Mouse (Mus musculus) midbrain, embryonic 15.5 days (tissue): Measurements from ENCODE around the gene Qtrt2. TPM values are rescaled to one million over a fixed set of nuclear protein-coding genes. Genes with fewer than 3 reads are reported as not detected.

Experiments
- ATAC-seq: fragments of 200-750 bp; cut with Nextera tagmentation; replicated peaks from 2 replicates; pipeline ENCODE4 v1.8.0; 2017; ENCODE audit warnings: moderate TSS enrichment
- H3K27ac ChIP-seq: fragments of 300-500 bp; sonication (generic); 2 replicates; pipeline ENCODE4 v1.5.1; 2015; ENCODE audit warnings: mild to moderate bottlenecking, inconsistent platforms
- H3K27me3 ChIP-seq: fragments of 300-500 bp; sonication (generic); replicated peaks from 2 replicates; pipeline ENCODE4 v1.6.1; 2015; ENCODE audit warnings: inconsistent platforms
- H3K36me3 ChIP-seq: fragments of 300-500 bp; sonication (generic); replicated peaks from 2 replicates; pipeline ENCODE4 v1.6.1; 2015; ENCODE audit warnings: inconsistent platforms
- H3K4me1 ChIP-seq: fragments of 300-500 bp; sonication (generic); 2 replicates; pipeline ENCODE4 v1.6.1; 2015; ENCODE audit warnings: inconsistent platforms
- H3K4me2 ChIP-seq: fragments of 300-500 bp; sonication (generic); 2 replicates; pipeline ENCODE4 v1.6.1; 2015; ENCODE audit warnings: inconsistent platforms, mild to moderate bottlenecking, moderate library complexity
- H3K4me3 ChIP-seq: fragments of 300-500 bp; sonication (generic); 2 replicates; pipeline ENCODE4 v1.5.1; 2015; ENCODE audit warnings: mild to moderate bottlenecking, inconsistent platforms
- H3K9ac ChIP-seq: fragments of 300-500 bp; sonication (generic); 2 replicates; pipeline ENCODE4 v1.6.1; 2015; ENCODE audit warnings: mild to moderate bottlenecking, inconsistent platforms
- H3K9me3 ChIP-seq: fragments of 300-500 bp; sonication (generic); 2 replicates; pipeline ENCODE4 v1.6.1; 2016; ENCODE audit warnings: inconsistent platforms
- WGBS: fragments of 180-500 bp; shearing (Covaris S2); methylation state at CpG from one replicate; pipeline ENCODE4 v1.1.7; 2015; ENCODE audit warnings: mixed read lengths; 5-methylcytosine and 5-hydroxymethylcytosine counted together
- polyA plus RNA-seq: library from polyadenylated mRNA; unstranded; fragments of >200 nt; fragmentation: Nextera tagmentation; extraction: Ambion mirVana; gene quantifications from 2 replicates; pipeline ENCODE4 v1.2.1, GENCODE M21; 2015

The Qtrt2 gene
- polyA plus RNA-seq, 1 experiment from 2014 or later, result 17.2 TPM

DNA sequence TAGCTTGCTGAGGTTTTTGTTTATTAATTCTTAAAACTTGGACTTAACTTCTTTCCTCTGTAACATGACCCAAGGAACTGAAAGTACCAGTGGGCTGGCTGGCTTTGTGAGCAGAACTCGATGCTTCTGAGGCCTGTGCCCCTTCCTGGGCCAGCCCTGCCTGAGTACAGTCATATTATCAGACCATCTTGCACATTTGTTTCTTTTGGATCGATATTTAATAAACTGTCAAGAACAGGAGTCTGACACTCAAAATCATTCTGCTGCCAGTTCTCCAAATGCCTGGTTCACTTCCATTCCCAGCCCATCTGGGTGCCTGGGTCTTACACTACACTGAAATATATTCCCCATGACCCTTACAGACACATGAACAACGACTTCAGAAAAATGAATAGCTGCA is 19.3 kb upstream of the Qtrt2 start:
- Histone ChIP-seq H3K4me3 (no peak overlapping the region), H3K4me1 (no peaks in the 10 kb centered on the region), H3K9ac (no peak overlapping the region), H3K4me2 (no peak overlapping the region), H3K9me3 (no peaks in the 10 kb centered on the region), H3K27ac (no peak overlapping the region), H3K36me3 (no peaks in the 10 kb centered on the region), H3K27me3 (no peaks in the 10 kb centered on the region)
- no peak for ATAC-seq
- WGBS, result 83% methylated on average over 3 of the region's 3 CpGs

DNA sequence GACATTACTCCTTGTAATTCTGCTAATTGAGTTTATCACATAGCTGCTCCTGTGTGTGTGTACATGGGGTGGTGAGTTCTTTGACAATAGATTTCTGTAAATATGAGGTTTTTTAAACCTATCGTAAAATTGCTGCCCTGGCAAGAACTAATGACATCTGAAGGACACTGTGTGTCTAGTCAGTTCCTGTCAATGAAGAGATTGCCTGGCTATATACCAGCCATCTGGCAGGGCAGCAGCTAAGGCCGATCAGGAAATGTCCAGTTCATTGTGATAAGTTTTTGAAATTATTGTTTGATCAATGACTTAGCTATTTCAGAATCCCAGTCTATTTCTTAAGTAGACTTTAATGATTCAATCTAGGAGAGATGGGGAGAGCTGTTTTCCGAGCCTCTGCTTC is 18.7 kb upstream of the Qtrt2 start:
- WGBS, result 82% methylated on average over 3 of the region's 3 CpGs
- H3K9me3 ChIP-seq, result no peaks in the 10 kb centered on the region
- no peak for ATAC-seq
- no peaks in the 10 kb centered on the region for H3K4me1 ChIP-seq
- no peak overlapping the region for H3K4me3 ChIP-seq
- H3K4me2 ChIP-seq, result no peak overlapping the region
- no peaks in the 10 kb centered on the region for H3K27me3 ChIP-seq
- no peaks in the 10 kb centered on the region for H3K36me3 ChIP-seq
- no peak overlapping the region for H3K27ac ChIP-seq
- no peak overlapping the region for H3K9ac ChIP-seq

DNA sequence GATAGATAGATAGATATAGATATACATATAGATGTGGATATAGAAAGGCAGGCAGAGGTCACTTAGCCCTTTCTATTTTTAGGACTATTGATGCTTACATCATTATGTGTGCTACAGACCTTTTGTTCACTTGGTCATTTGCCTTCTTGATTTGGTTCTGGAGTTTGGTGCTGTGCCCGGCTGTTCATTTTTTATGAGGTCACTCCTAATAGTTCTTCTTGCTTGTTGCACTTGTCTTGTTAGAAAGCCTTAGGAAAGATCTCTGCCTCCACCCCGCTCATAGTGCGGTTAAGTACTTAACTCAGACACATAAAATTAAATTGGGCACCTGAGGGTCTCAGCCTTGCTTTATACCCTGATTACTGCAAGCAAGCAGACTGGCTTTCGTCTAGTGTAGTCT is 14.2 kb upstream of the Qtrt2 start:
- H3K4me2 ChIP-seq, result no peak overlapping the region
- no peak overlapping the region for H3K9ac ChIP-seq
- no peak for ATAC-seq
- H3K27me3 ChIP-seq, result no peaks in the 10 kb centered on the region
- H3K9me3 ChIP-seq, result no peaks in the 10 kb centered on the region
- no peaks in the 10 kb centered on the region for H3K4me1 ChIP-seq
- H3K27ac ChIP-seq, result no peak overlapping the region
- WGBS, result 88% methylated on average over 4 of the region's 4 CpGs
- no peaks in the 10 kb centered on the region for H3K36me3 ChIP-seq
- H3K4me3 ChIP-seq, result no peak overlapping the region

DNA sequence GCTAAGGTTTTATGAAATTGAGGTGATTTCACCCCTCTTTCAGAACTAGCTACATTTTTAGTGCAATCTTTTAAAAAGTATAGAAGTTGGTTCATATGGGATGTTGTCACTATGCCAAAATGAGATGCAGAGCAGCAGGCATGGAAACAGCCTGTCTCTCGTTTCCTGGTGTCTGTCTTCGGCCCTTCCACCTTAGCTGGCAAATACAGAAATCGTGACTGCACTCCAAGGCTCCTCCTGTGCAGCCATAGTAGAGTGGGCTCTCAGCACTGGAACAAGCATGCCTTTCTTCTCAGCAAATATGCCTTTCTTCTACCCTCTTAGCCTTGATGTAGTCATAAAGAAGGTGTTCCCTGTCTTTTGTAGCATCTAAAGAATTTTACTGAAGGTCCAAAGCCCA is 9.3 kb upstream of the Qtrt2 start:
- H3K9me3 ChIP-seq, result no peaks in the 10 kb centered on the region
- H3K9ac ChIP-seq, result no peak overlapping the region
- no peak for ATAC-seq
- no peaks in the 10 kb centered on the region for H3K27me3 ChIP-seq
- no peak overlapping the region for H3K4me2 ChIP-seq
- WGBS, result 82% methylated on average over 3 of the region's 3 CpGs
- no peak overlapping the region for H3K27ac ChIP-seq
- H3K4me3 ChIP-seq, result no peak overlapping the region
- H3K36me3 ChIP-seq, result no peaks in the 10 kb centered on the region
- no peaks in the 10 kb centered on the region for H3K4me1 ChIP-seq

DNA sequence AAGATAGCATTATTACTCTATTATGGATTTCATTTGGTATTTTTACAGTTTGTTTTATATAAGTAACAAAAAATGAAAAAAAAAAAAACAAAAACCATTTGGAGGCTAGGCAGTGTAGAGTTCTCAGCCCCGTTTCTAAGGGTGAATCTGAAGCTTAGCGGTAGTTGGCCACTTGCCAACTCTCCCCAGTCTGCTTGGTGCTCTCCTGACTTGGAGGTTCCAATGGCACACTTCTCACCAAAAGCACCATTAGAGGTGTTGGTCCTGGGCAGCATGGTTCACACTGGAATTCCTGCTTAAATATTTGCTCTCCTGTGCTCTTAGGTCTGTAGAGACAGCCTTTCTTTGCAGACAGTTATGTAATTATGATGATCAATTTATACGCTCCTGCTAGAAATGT is 8.8 kb upstream of the Qtrt2 start:
- Histone ChIP-seq H3K4me3 (no peak overlapping the region), H3K9me3 (no peaks in the 10 kb centered on the region), H3K9ac (no peak overlapping the region), H3K36me3 (no peaks in the 10 kb centered on the region), H3K27ac (no peak overlapping the region), H3K27me3 (no peaks in the 10 kb centered on the region), H3K4me2 (no peak overlapping the region), H3K4me1 (no peaks in the 10 kb centered on the region)
- 79% methylated on average over 3 of the region's 3 CpGs for WGBS
- ATAC-seq, result no peak

DNA sequence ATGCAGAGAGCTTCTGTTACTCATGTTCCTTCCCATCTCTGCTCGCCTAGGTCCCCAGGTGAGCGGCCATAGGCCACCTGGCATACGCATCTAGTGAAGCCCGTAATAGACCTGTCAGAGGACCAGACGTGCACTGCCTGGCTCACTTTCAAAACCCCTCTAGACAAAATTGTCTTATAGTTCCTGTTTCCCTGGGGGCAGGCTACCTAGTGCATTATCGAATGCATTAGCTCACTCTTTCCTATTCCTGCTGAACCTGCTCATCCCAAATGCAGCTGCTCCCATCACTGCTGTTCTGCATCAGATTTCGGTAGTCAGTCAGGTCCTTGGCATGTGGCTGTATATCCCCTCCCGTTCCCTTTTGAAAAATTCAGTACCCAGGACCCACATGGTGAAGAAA is 8.2 kb upstream of the Qtrt2 start:
- H3K27me3 ChIP-seq, result no peaks in the 10 kb centered on the region
- no peak overlapping the region for H3K4me2 ChIP-seq
- H3K27ac ChIP-seq, result no peak overlapping the region
- no peak overlapping the region for H3K9ac ChIP-seq
- no peaks in the 10 kb centered on the region for H3K4me1 ChIP-seq
- no peak overlapping the region for H3K4me3 ChIP-seq
- WGBS, result 88% methylated on average over 8 of the region's 8 CpGs
- H3K9me3 ChIP-seq, result no peaks in the 10 kb centered on the region
- no peak for ATAC-seq
- H3K36me3 ChIP-seq, result no peaks in the 10 kb centered on the region

DNA sequence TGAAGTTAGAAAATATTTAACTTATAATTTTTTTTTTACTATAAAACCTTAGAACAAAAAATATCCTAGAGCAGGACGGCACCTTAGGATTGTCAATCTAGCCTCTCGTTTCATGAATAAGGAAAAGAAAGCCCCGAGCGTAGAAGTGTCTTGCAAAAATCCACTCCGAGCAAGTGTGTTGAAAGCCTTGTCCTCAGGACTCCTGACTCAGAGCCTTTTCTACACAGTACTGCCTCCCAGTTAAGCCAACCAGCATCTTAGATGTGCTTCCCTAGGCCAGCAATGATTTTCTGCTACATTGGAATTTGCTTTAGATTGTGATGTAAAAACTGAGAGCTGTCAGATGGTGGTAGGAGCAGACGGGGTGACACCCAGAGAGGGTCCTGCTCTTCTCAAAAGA is 6.4 kb upstream of the Qtrt2 start:
- Histone ChIP-seq H3K36me3 (no peaks in the 10 kb centered on the region), H3K27me3 (no peaks in the 10 kb centered on the region), H3K27ac (no peak overlapping the region), H3K4me3 (no peak overlapping the region), H3K4me1 (no peaks in the 10 kb centered on the region), H3K4me2 (no peak overlapping the region), H3K9ac (no peak overlapping the region), H3K9me3 (no peaks in the 10 kb centered on the region)
- 86% methylated on average over 6 of the region's 6 CpGs for WGBS
- ATAC-seq, result no peak

DNA sequence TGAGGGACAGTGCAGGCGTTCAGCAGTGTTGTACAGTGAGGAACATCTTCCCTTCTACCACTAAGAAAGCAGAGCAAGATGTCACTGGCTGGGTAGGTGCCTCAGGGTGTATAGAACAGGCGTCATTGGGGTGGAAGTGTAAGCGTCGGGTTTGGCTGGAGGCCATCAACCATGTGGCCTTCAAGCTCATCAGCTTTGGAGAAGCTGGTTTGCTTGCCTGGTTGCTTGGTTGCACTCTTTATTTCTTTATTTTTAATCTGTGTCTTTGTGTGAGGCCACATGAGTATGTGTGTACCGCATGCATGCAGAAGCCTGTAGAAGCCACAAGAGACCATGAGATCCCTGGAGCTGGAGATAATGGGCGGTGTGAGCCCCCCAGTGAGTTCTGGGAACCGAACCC is 5.7 kb upstream of the Qtrt2 start:
- 88% methylated on average over 7 of the region's 7 CpGs for WGBS
- Histone ChIP-seq H3K36me3 (no peaks in the 10 kb centered on the region), H3K27me3 (no peaks in the 10 kb centered on the region)

DNA sequence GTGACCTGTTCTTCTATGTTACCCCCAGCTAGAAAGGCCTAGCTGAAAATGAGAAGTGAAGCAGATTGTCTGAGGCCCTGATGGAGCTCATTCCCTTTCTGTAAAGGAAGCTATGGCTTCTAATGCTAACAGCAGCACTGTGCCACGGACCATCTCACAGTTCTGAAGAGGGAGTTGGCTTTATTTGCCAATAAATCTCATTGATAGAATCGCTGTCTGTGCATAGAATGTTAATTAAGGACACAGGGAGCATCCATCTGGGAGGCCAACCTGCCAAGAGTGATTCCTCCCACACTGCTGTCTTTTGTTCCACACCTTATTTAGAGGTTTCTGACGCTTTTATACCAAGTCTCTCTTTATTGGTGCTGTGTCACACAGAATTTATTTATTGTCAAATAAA is 4.9 kb upstream of the Qtrt2 start:
- WGBS, result 64% methylated on average over 3 of the region's 3 CpGs
- no peak overlapping the region for H3K9ac ChIP-seq
- H3K27me3 ChIP-seq, result no peaks in the 10 kb centered on the region
- no peak overlapping the region for H3K27ac ChIP-seq
- H3K4me2 ChIP-seq, result no peak overlapping the region
- no peaks in the 10 kb centered on the region for H3K36me3 ChIP-seq
- ATAC-seq, result no peak
- no peaks in the 10 kb centered on the region for H3K9me3 ChIP-seq
- H3K4me1 ChIP-seq, result no peaks in the 10 kb centered on the region
- no peak overlapping the region for H3K4me3 ChIP-seq

More for the DNA sequence above, 5.7 kb upstream of the Qtrt2 start:
- Histone ChIP-seq H3K4me3 (no peak overlapping the region), H3K27ac (no peak overlapping the region), H3K4me1 (no peaks in the 10 kb centered on the region), H3K9ac (no peak overlapping the region), H3K4me2 (no peak overlapping the region), H3K9me3 (no peaks in the 10 kb centered on the region)
- ATAC-seq, result no peak

DNA sequence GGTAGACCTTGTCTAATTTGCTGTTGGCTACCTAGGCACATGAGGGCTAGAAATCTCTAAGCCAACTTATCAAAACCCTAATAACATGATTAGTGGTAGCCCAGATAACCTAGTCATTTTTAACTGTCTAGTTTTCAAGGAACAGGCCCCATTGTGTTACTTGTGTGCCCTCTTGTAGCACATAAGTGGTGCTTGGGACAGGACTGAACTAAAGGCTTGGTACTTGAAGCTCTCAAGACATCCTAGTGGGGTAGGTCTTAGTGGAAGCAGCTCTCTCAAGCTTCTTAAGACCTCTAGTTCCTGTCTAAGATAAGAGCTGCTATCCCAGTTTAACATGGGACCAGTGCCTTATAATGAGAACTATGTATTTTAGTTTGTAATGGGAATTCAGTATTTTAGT is 4.0 kb upstream of the Qtrt2 start:
- Histone ChIP-seq H3K4me3 (no peak overlapping the region), H3K9me3 (no peaks in the 10 kb centered on the region), H3K27me3 (no peaks in the 10 kb centered on the region), H3K4me1 (no peaks in the 10 kb centered on the region), H3K27ac (no peak overlapping the region), H3K9ac (no peak overlapping the region), H3K4me2 (no peak overlapping the region), H3K36me3 (no peaks in the 10 kb centered on the region)
- ATAC-seq, result no peak

DNA sequence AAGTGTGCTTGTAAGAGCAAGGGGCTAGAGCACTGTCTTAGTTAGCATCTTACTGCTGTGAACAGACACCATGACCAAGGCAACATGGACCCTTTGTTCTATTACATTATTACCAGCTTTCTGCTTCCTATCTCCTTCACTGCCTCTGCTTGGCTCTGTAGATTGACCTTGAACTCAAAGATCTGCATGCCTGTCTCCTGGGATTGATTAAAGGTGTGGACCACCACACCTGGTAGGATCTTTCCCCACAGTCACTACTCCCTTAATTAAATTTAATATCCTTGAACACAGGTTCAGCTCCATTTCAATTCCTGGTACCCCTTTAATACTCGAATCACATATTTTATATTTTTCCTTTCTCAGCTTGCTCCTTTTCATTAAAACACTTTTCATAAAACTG is 763 bp downstream of the Qtrt2 start:
- ATAC-seq, result no peak
- WGBS, result 92% methylated on average over 1 of the region's 1 CpGs
- Histone ChIP-seq H3K4me3 (no peak overlapping the region), H3K27ac (no peak overlapping the region; the same call in 1 of the 2 replicates), H3K36me3 (no peaks in the 10 kb centered on the region), H3K9ac (no peak overlapping the region), H3K4me1 (peaks cover 8% of the 10 kb centered on the region; the same call in 1 of the 2 replicates), H3K27me3 (no peaks in the 10 kb centered on the region), H3K4me2 (no peak overlapping the region), H3K9me3 (no peaks in the 10 kb centered on the region)

DNA sequence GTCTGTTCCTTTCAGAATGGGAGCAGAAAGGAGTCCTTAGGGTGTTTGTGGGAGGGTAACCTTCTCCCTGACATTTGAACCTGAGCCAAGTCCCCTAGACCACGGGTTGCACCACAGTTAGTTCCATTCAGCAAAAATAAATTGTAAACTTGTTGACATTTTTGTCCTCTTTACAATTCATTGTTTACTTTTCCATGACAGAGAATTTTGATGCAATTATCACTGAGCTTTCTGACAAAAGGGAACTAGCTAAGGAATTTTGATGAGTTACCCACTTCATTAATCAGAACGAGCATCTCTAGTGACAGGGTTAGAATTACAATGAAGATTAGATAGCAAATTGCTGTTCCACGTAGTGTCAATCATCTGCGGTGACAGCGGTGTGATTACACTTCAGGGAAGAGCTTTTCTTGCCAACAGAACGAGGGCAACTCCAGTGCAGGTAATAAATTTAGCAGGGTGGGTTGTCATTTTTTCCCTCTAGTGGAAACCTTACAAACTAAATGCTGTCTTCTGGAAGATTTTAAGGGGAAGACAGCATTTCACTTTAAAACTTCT is 1.5 kb downstream of the Qtrt2 start:
- ATAC-seq, result no peak; the same call in 1 of the 2 replicates
- no peak overlapping the region for H3K4me2 ChIP-seq
- no peaks in the 10 kb centered on the region for H3K9me3 ChIP-seq
- no peak overlapping the region for H3K9ac ChIP-seq
- H3K27me3 ChIP-seq, result no peaks in the 10 kb centered on the region
- no peak overlapping the region for H3K4me3 ChIP-seq
- WGBS, result 59% methylated on average over 6 of the region's 6 CpGs
- no peak overlapping the region for H3K27ac ChIP-seq
- H3K4me1 ChIP-seq, result peaks cover 8% of the 10 kb centered on the region; the same call in 1 of the 2 replicates
- no peaks in the 10 kb centered on the region for H3K36me3 ChIP-seq

DNA sequence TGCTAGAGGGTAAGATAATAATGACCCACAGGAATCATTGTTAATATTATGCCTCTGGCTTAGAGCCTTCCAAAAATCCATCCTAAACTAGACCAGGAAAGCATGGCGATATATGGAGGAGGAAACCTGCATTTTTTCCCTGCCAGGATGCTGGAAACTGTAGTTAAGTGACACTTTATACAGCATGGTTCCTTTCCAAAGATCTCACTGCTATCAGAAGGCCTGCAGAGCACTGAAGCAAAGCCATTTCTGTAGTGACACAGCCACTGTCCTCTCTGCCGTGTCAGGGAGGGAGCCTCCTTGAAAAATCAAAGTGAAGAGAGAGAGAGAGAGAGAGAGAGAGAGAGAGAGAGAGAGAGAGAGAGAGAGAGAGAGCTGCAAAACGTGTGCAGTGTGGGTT is 4.0 kb downstream of the Qtrt2 start:
- Histone ChIP-seq H3K9me3 (no peaks in the 10 kb centered on the region), H3K27me3 (no peaks in the 10 kb centered on the region), H3K4me2 (no peak overlapping the region), H3K36me3 (no peaks in the 10 kb centered on the region), H3K4me1 (peaks cover 8% of the 10 kb centered on the region; the same call in 1 of the 2 replicates), H3K4me3 (no peak overlapping the region), H3K9ac (no peak overlapping the region), H3K27ac (peak overlapping the region; percentile 53)
- 20% methylated on average over 3 of the region's 3 CpGs for WGBS
- peak; percentile 46; the same call in 1 of the 2 replicates for ATAC-seq
